Comparison of ENCODE assay signal across 13 mouse cellular contexts in genomic region chr4:117601338-117601776, GRCm38 (mm10). TPM values are rescaled to one million over a fixed set of nuclear protein-coding genes. Genes with fewer than 3 reads are reported as not detected.
DNase-seq lines count a peak whose midpoint lies in the region; ATAC-seq lines count a peak whose summit lies in the region.
"Had no signal": no experiment of that assay in that cellular context is flagged by ENCODE, and none has a peak within 500 bp of the region (broad histone marks: within the 10 kb centered on the region; RNA-seq: fewer than 3 reads in every experiment).

No protein-coding gene starts in this region.

- WGBS in heart, embryonic 10.5 days = 54% methylated on average over 5 of the region's 5 CpGs
- 4% methylated on average over 5 of the region's 5 CpGs for WGBS in forebrain, embryonic 12.5 days
- 14% methylated on average over 5 of the region's 5 CpGs for WGBS in neural tube, embryonic 12.5 days

- no peak overlapping the region for H3K9ac ChIP-seq in forebrain, embryonic 12.5 days
- no peak overlapping the region for H3K9ac ChIP-seq in neural tube, embryonic 12.5 days
- H3K9ac ChIP-seq: liver, embryonic 15.5 days had no signal

- no peaks in the 10 kb centered on the region for H3K27me3 ChIP-seq in heart, embryonic 10.5 days (ENCODE audit: insufficient read depth, poor library complexity, severe bottlenecking)
- H3K27me3 ChIP-seq in forebrain, embryonic 12.5 days = no peaks in the 10 kb centered on the region
- H3K27me3 ChIP-seq in neural tube, embryonic 12.5 days (replicated peaks) = no peaks in the 10 kb centered on the region
- H3K27me3 ChIP-seq: liver, embryonic 15.5 days had no signal

- no peak overlapping the region for H3K4me3 ChIP-seq in heart, embryonic 10.5 days
- no peak overlapping the region for H3K4me3 ChIP-seq in forebrain, embryonic 12.5 days (replicated peaks)
- H3K4me3 ChIP-seq in neural tube, embryonic 12.5 days = no peak overlapping the region
- H3K4me3 ChIP-seq: liver, embryonic 15.5 days had no signal

- intact Hi-C loops in heart, postnatal 25 days (cut with DNase I) = no loop called here
- intact Hi-C loops in gastrocnemius, postnatal 14 days (cut with DNase I; ENCODE audit: low total_unique reads) = no loop called here
- intact Hi-C loops in left cerebral cortex, postnatal 10 days (cut with DNase I) = no loop called here

- ATAC-seq in forebrain, embryonic 12.5 days (ENCODE audit: low FRiP score) = no peak
- ATAC-seq in neural tube, embryonic 12.5 days (ENCODE audit: low FRiP score, low read depth) = peak; percentile 55; the same call in 1 of the 2 replicates

- peak overlapping the region; percentile 56; the same call in 1 of the 2 replicates for H3K27ac ChIP-seq in heart, embryonic 10.5 days
- 0 out of 2 replicates have a peak overlapping the region, but pooled peaks have one; percentile 13 for H3K27ac ChIP-seq in forebrain, embryonic 12.5 days
- no peak overlapping the region for H3K27ac ChIP-seq in neural tube, embryonic 12.5 days
- H3K27ac ChIP-seq: liver, embryonic 15.5 days had no signal

- H3K4me1 ChIP-seq in heart, embryonic 10.5 days = peaks cover 57% of the 10 kb centered on the region
- H3K4me1 ChIP-seq in forebrain, embryonic 12.5 days = peaks cover 39% of the 10 kb centered on the region
- peaks cover 41% of the 10 kb centered on the region for H3K4me1 ChIP-seq in neural tube, embryonic 12.5 days
- H3K4me1 ChIP-seq: liver, embryonic 15.5 days had no signal

- H3K9me3 ChIP-seq in heart, embryonic 10.5 days = no peaks in the 10 kb centered on the region
- H3K9me3 ChIP-seq in forebrain, embryonic 12.5 days = no peaks in the 10 kb centered on the region
- no peaks in the 10 kb centered on the region for H3K9me3 ChIP-seq in neural tube, embryonic 12.5 days
- H3K9me3 ChIP-seq: liver, embryonic 15.5 days had no signal

- no peak for DNase-seq in heart, embryonic 10.5 days (ENCODE audit: low spot score)
- DNase-seq in heart, postnatal 25 days (ENCODE audit: low spot score) = no peak
- peak; percentile 13 for DNase-seq in gastrocnemius, postnatal 14 days
- no peak for DNase-seq in left cerebral cortex, postnatal 10 days (ENCODE audit: extremely low spot score in 1 of 2, low spot score in 2 of 2)
- no peak for DNase-seq in ovary, postnatal 14 days (ENCODE audit: low spot score)
- DNase-seq: cerebellum, postnatal 25 days; heart, postnatal 14 days; kidney, postnatal 36 days; lung, postnatal 36 days; thymus, postnatal 14 days had no signal

- no peak overlapping the region; the same call in 1 of the 2 replicates for H3K4me2 ChIP-seq in forebrain, embryonic 12.5 days
- H3K4me2 ChIP-seq in neural tube, embryonic 12.5 days (replicated peaks) = no peak overlapping the region
- H3K4me2 ChIP-seq: liver, embryonic 15.5 days had no signal

- H3K36me3 ChIP-seq in heart, embryonic 10.5 days = peaks cover 25% of the 10 kb centered on the region
- H3K36me3 ChIP-seq in forebrain, embryonic 12.5 days (replicated peaks) = peaks cover 22% of the 10 kb centered on the region
- peaks cover 23% of the 10 kb centered on the region for H3K36me3 ChIP-seq in neural tube, embryonic 12.5 days

RNA-seq across cellular contexts. Expression of gene Eri3, which starts 51.2 kb away (rescaled TPM):
- 108 and 118 TPM in 2 replicates for polyA plus RNA-seq in heart, embryonic 10.5 days (2016; fragmentation: Nextera tagmentation; extraction: Ambion mirVana)
- total RNA-seq in heart, postnatal 25 days (2021) = 10 to 100 TPM; 67.7 to 88.3 TPM
- polyA plus RNA-seq in forebrain, embryonic 12.5 days (2016; fragmentation: Nextera tagmentation; extraction: Ambion mirVana) = 158 and 168 TPM in 2 replicates
- total RNA-seq in gastrocnemius, postnatal 14 days (2021) = 10 to 100 TPM; 68.6 to 70.8 TPM
- 148 and 162 TPM in 2 replicates for polyA plus RNA-seq in neural tube, embryonic 12.5 days (2016; fragmentation: Nextera tagmentation; extraction: Ambion mirVana)
- 100 to 1,000 TPM; 251 to 264 TPM for total RNA-seq in left cerebral cortex, postnatal 10 days (2021)
